Mouse (Mus musculus) cerebral cortex, adult 2 months (tissue): Measurements from ENCODE around the gene Ap2a1.

Experiments
- WGBS: fragments of 180-500 bp; shearing (Covaris S2); methylation state at CpG from one replicate; pipeline ENCODE4 v1.1.7; 2018; 5-methylcytosine and 5-hydroxymethylcytosine counted together

Ap2a1 gene

GRCm38 (mm10) chr7:44952611-44953306, 23.5 kb upstream of the Ap2a1 start:
- WGBS = 7% methylated on average over 24 of the region's 24 CpGs

GRCm38 (mm10) chr7:44951960-44952359, 22.7 kb upstream of the Ap2a1 start:
- WGBS = 11% methylated on average over 10 of the region's 10 CpGs

DNA sequence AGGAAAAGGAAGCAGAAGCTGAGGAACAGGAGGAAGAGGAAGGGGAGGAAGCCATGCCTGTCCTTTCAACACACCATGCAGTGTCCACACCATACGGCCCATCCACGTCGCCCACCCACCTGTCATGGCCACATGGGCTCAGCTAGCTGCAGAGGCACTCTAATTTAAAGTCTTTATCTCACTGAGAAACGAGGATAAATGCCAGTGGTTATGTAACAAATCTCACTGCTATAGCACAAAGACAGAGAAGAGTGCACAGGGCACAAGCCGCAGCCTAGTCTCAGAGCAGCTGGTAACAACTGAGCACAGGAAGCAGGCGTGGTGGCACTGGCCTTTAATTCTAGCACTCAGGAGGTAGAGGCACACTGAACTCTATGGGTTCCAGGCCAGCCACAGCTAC, 20.6 kb upstream of the Ap2a1 start:
- WGBS = 34% methylated on average over 6 of the region's 6 CpGs

DNA sequence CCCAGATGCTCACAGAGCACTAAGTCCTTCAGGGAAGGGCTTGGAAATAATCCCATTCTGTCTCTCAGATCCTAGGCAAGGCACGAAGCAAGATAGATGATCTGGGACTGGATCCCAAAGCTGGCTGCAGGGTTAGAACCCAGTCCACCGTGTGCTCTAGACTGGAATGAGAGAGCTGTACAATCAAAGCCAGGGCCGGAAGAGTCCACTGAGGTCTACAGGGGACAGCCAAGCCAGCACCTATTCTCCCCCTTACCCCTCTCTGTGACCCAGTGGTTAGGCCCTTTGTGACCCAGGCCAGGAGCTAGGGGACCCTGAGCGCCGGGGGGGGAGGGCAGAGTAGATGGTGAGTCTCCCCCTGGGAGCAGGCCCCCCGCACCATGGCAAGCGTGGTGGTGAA, 13.6 kb upstream of the Ap2a1 start, which contains the start of gene Tsks:
Tsks (plus strand) TSS at position 301 of the 400 bp plus-strand sequence.
- WGBS = 80% methylated on average over 7 of the region's 7 CpGs

DNA sequence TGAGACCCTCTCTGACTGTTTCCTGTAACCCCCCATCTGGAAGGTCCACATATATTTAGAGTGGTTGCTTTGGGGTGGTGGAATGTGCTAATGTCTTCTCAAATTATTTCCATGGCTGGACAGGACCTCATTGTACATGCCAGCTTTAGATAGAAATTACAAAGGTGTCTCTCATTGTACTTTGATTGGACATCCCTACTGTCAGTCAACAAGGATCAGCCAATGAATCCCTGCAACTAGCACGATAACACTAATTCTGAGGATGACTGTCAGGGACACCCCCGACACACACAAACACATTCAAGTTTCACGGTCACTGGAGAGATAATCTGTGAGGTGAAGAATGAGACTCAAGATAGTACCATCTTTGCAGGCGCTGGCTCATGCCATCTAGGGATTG, 9.4 kb upstream of the Ap2a1 start:
- 90% methylated on average over 4 of the region's 4 CpGs for WGBS

- 0% methylated on average over 1 of the region's 1 CpGs for WGBS
Observed at GRCm38 (mm10) chr7:44928570-44928969, 726 bp downstream of the Ap2a1 start.

DNA sequence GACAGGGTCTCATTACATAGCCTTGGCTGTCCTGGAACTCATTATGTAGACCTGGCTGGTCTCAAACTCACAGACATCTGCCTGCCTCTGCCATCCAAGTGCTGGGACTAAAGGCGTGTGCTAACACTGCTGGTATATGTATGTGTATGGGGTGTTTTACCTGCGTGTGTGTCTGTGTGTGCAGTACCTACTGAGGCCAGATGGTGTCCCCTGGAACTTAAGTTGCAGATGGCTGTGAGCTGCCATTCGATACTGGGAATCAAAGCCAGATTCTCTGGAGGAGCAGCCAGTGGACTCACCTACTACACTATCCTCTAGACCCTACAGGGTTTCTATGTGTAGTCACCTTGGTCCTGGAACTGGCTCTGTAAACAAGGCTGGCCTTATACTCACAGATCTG, 3.8 kb downstream of the Ap2a1 start:
- 42% methylated on average over 3 of the region's 3 CpGs for WGBS

DNA sequence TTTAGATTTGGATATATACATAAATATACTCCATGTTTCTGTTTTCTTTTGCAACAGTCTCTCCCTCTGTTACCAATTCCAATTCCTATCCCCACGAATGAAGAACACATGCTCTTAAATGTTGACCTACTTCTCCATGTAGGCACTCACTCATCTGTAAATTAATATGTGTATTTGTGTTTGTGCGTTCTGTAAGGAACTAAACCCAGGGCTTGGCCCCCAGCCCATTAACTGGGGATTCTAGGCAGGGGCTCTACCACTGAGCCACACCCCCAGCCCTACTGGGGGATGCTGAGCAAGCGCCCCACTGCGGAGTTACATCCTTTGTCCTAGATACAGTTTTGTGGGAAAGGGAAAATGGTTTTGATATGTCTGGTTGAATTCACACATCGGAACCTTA, 10.2 kb downstream of the Ap2a1 start:
- WGBS = 57% methylated on average over 5 of the region's 5 CpGs

GRCm38 (mm10) chr7:44918219-44918618, 11.1 kb downstream of the Ap2a1 start:
- 55% methylated on average over 3 of the region's 3 CpGs for WGBS

DNA sequence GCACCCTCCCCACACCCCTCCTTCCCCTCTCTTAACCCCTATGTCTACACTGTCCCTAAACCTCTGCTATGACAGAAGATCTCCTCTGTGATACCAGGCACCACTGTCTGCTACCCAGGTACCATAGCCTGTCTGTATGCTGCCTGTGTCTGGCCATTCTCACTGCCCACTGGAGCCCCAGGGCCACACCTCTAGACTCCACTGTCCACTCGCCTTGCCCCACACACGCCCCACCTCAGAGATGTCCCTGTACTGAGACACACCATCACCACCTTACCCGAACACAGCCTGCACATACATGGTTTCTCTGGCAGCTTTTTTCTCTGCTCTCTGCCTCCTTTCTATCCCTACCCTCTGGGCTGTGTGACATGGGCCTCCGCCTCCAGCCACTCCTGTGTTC, 12.4 kb downstream of the Ap2a1 start:
- 79% methylated on average over 4 of the region's 4 CpGs for WGBS

- 66% methylated on average over 6 of the region's 6 CpGs for WGBS
Observed at GRCm38 (mm10) chr7:44916191-44916590, 13.1 kb downstream of the Ap2a1 start.

DNA sequence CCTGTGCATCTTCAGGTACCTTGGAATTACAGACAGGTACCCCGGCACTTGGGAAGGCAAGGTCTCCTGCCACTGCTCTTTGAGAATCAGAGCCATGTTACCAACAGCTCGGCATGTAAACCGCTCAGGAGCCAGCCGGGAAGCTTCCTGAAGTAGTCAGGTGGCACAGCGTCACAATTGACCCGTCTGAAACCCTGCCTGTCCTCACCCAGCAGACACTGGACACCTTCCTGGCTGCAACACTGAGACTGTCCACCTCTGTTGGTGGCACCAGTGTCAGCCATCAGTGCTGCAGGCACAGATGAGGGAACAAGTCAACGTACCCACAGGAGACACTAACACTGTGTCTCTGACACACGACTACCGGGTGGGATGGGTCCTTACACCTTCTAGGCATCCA, 14.0 kb downstream of the Ap2a1 start:
- 88% methylated on average over 9 of the region's 9 CpGs for WGBS

DNA sequence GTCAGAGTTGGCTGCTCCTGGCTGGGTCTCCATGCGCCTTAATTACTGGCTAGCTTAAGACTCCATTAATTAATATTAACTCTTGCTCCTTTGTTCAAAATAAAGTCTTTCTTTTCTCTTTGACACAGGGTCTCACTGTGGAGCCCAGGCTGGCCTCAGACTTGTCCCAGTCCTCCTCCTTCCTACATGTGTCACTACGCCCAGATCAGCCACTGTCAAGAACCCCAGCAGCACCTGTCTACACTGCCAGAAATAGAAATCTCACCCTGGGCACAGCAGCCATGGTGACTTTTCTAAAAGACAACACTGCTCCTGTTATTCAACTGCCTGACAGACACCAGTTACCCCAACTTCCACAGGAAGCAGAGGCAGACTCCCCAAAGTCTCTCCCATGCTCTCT, 14.9 kb downstream of the Ap2a1 start:
- 75% methylated on average over 2 of the region's 2 CpGs for WGBS

DNA sequence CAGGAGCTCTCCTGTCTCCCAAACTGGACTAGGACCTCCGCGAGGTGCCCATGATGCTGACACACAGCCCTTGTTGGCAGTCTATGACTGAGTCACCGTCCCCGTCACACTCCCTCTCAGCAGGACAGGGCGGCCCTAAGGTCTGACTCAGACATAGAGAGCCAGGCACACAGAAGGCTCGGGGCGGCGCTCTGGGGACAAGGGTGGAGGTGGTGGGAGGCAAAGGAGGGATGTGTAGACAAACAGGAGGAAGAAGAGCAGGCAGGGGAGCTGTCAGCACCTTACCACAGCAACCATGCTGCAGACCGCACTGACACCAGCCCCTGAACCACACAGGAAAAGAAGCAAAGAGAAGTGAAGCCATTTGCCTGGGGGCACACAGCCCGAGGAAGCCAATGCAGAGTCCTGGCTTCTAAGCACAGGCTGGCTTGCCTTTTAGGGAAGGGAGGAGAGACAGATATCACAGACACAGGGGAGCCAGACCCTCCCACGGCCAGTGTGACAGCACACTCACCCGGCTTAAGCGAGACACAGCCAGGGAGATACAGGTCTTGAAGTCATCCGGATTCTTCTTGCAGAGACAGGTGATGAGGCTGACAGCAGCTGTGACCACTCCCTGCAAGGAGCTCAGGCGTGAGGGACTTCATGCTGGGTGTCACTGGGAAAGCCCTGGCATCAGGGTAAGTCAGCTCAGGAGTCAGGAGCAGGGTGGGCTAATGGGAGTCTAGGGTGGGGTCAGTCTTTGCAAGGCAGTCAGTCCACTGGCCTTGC, 20.4 kb downstream of the Ap2a1 start:
- WGBS = 61% methylated on average over 15 of the region's 15 CpGs

GRCm38 (mm10) chr7:44905430-44905829, 23.9 kb downstream of the Ap2a1 start:
- WGBS = 61% methylated on average over 20 of the region's 20 CpGs

- 21% methylated on average over 21 of the region's 21 CpGs for WGBS
Observed at GRCm38 (mm10) chr7:44901230-44901722, 28.0 kb downstream of the Ap2a1 start.

DNA sequence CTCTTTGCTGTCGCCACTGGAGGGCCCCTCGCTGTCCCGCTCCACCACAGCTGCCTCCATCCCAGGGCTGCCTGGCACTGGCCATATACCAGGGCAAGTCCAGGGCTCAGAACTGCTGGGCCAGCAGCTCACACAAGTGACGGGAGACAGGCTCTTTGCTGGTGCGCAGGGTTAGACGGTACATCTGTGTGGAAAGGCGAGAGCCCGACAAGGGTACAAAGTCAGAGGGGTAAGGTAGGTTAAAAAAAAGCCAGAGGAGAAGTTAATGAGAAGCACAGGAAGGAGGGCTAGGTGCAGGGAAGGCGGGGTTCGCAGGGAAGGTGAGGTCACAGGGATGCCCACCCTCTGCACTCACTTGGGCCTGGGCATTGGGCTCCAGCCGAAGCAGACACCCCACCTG, 28.7 kb downstream of the Ap2a1 start:
- 75% methylated on average over 11 of the region's 11 CpGs for WGBS

GRCm38 (mm10) chr7:44898607-44899006, 30.7 kb downstream of the Ap2a1 start:
- WGBS = 40% methylated on average over 19 of the region's 19 CpGs

DNA sequence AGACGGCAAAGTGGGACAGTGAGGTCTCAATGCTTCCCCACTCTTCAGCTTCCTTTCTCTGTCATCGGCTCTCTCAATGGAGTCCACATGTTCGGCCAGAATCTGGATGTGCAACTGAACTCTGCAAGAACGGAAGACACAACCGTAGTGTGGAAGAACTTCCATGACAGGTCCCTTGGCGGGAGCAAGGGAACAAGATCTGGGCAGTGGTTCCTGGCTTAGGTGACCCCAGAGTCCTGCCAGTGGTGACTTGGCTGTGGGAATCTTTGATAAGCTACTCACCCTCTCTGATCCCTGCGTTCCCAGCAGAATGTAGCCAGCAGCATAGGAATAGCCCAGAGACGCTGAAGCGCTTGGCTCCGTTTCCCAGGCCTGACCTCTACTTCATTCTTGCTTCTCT, 32.8 kb downstream of the Ap2a1 start:
- WGBS = 8% methylated on average over 10 of the region's 10 CpGs

GRCm38 (mm10) chr7:44895593-44896434, 33.5 kb downstream of the Ap2a1 start, which contains the start of gene Fuz:
Gene Fuz, plus strand, starts transcription at chr7:44896079.
- under 1% methylated on average over 34 of the region's 34 CpGs for WGBS

DNA sequence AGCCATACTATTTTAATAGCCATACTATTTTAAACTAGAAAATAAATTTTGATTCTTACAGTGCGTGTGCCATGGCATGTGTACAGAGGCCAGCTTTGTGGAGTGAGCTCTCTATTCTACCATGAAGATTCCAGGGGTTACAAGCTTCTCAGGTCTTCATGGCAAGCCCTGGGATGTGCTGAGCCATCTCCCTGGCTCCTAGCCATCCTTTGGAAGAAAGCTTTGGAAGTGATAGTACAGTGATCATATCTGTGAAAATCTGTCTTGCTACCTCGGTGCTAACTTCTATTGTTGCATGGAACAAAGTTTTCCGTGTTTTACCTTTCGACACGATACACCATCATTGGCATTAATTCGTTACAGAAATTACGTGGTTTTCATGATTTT, 34.1 kb downstream of the Ap2a1 start:
- 24% methylated on average over 7 of the region's 7 CpGs for WGBS

DNA sequence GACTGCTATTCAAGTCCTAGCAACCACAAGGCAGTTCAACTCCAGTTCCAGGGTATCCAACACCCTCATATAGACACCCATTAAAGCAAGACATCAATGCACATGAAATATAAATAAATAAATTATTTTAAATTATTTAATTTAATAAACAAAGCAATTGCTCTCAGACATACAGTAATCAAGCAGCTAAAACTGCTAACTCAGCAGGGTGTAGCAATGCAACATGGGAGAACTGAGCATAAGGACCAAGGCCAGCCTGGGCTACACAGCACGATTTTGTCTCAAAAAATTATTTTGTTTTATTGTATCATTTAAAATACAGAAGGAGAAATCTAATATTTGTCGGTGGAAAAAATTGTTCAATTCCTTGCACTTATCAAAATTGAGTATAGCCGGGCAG, 35.1 kb downstream of the Ap2a1 start:
- 84% methylated on average over 3 of the region's 3 CpGs for WGBS
